ENCODE assay signal across 8 mouse cellular contexts in genomic region chr10:81385603-81386306, GRCm38 (mm10). TPM values are rescaled to one million over a fixed set of nuclear protein-coding genes. Genes with fewer than 3 reads are reported as not detected.
DNase-seq lines count a peak whose midpoint lies in the region; ATAC-seq lines count a peak whose summit lies in the region.

No protein-coding gene starts in this region.

- WGBS in hindbrain, embryonic 10.5 days, result 86% methylated on average over 22 of the region's 22 CpGs
- 84% methylated on average over 22 of the region's 22 CpGs for WGBS in hindbrain, embryonic 11.5 days
- WGBS in hindbrain, embryonic 12.5 days, result 81% methylated on average over 22 of the region's 22 CpGs
- WGBS in midbrain, embryonic 12.5 days, result 81% methylated on average over 22 of the region's 22 CpGs

- no peaks in the 10 kb centered on the region for H3K9me3 ChIP-seq in hindbrain, embryonic 10.5 days
- no peaks in the 10 kb centered on the region for H3K9me3 ChIP-seq in hindbrain, embryonic 11.5 days (ENCODE audit: control insufficient read depth, low read length)
- H3K9me3 ChIP-seq in hindbrain, embryonic 12.5 days (replicated peaks), result no peaks in the 10 kb centered on the region
- H3K9me3 ChIP-seq in midbrain, embryonic 12.5 days, result no peaks in the 10 kb centered on the region

- no peak for DNase-seq in hindbrain, embryonic 10.5 days (ENCODE audit: low spot score)
- DNase-seq in hindbrain, embryonic 11.5 days (ENCODE audit: low spot score), result no peak
- peak; percentile 67 for DNase-seq in R1 (ENCODE audit: low read depth, low spot score)
- no peak for DNase-seq in left cerebral cortex, postnatal 14 days (ENCODE audit: low spot score in 2 of 2)
- no peak for DNase-seq in kidney, postnatal 4 days
- DNase-seq in retina, postnatal 1 day, result no peak

- H3K4me1 ChIP-seq in hindbrain, embryonic 10.5 days (replicated peaks), result peaks cover 37% of the 10 kb centered on the region
- H3K4me1 ChIP-seq in hindbrain, embryonic 11.5 days (replicated peaks; ENCODE audit: control insufficient read depth, insufficient read depth, low read length), result peaks cover 8% of the 10 kb centered on the region; the same call in 1 of the 2 replicates
- peaks cover 15% of the 10 kb centered on the region for H3K4me1 ChIP-seq in hindbrain, embryonic 12.5 days
- H3K4me1 ChIP-seq in midbrain, embryonic 12.5 days, result peaks cover 24% of the 10 kb centered on the region

- H3K27ac ChIP-seq in hindbrain, embryonic 10.5 days, result no peak overlapping the region
- no peak overlapping the region for H3K27ac ChIP-seq in hindbrain, embryonic 11.5 days (ENCODE audit: low read depth, low read length)
- H3K27ac ChIP-seq in hindbrain, embryonic 12.5 days, result no peak overlapping the region
- no peak overlapping the region for H3K27ac ChIP-seq in midbrain, embryonic 12.5 days (replicated peaks)

- H3K4me2 ChIP-seq in hindbrain, embryonic 11.5 days (replicated peaks; ENCODE audit: low read depth, low read length), result no peak overlapping the region; the same call in 1 of the 2 replicates
- peak overlapping the region; percentile 87 for H3K4me2 ChIP-seq in hindbrain, embryonic 12.5 days (replicated peaks)
- peak overlapping the region; percentile 87 for H3K4me2 ChIP-seq in midbrain, embryonic 12.5 days (replicated peaks)

- H3K9ac ChIP-seq in hindbrain, embryonic 11.5 days (ENCODE audit: low read depth, low read length), result no peak overlapping the region
- H3K9ac ChIP-seq in hindbrain, embryonic 12.5 days, result peak overlapping the region; percentile 79; the same call in 1 of the 2 replicates
- peak overlapping the region; percentile 83; the same call in 1 of the 2 replicates for H3K9ac ChIP-seq in midbrain, embryonic 12.5 days (replicated peaks)

- ATAC-seq in hindbrain, embryonic 11.5 days (ENCODE audit: low FRiP score), result no peak
- no peak for ATAC-seq in hindbrain, embryonic 12.5 days (ENCODE audit: low FRiP score)
- ATAC-seq in midbrain, embryonic 12.5 days (ENCODE audit: low FRiP score, low read depth), result no peak

- H3K27me3 ChIP-seq in hindbrain, embryonic 10.5 days (ENCODE audit: insufficient read depth, poor library complexity, severe bottlenecking), result no peaks in the 10 kb centered on the region
- H3K27me3 ChIP-seq in hindbrain, embryonic 11.5 days (ENCODE audit: control insufficient read depth, insufficient read depth, low read length), result no peaks in the 10 kb centered on the region
- H3K27me3 ChIP-seq in hindbrain, embryonic 12.5 days, result no peaks in the 10 kb centered on the region
- H3K27me3 ChIP-seq in midbrain, embryonic 12.5 days, result no peaks in the 10 kb centered on the region

- peak overlapping the region; percentile 98 for H3K4me3 ChIP-seq in hindbrain, embryonic 10.5 days
- no peak overlapping the region; the same call in 1 of the 2 replicates for H3K4me3 ChIP-seq in hindbrain, embryonic 11.5 days (ENCODE audit: low read depth, low read length)
- peak overlapping the region; percentile 91; the same call in 1 of the 2 replicates for H3K4me3 ChIP-seq in hindbrain, embryonic 12.5 days
- H3K4me3 ChIP-seq in midbrain, embryonic 12.5 days, result peak overlapping the region; percentile 65

- peaks cover 44% of the 10 kb centered on the region for H3K36me3 ChIP-seq in hindbrain, embryonic 10.5 days
- H3K36me3 ChIP-seq in hindbrain, embryonic 11.5 days (ENCODE audit: control insufficient read depth, insufficient read depth, low read length), result peaks cover 4% of the 10 kb centered on the region; the same call in 1 of the 2 replicates
- H3K36me3 ChIP-seq in hindbrain, embryonic 12.5 days, result peaks cover 32% of the 10 kb centered on the region
- H3K36me3 ChIP-seq in midbrain, embryonic 12.5 days, result peaks cover 34% of the 10 kb centered on the region

- intact Hi-C loops in left cerebral cortex, postnatal 14 days (cut with DNase I), result no loop called here

RNA-seq across cellular contexts. Expression of gene Gm48551, which starts 1.5 kb away (rescaled TPM):
- polyA plus RNA-seq in hindbrain, embryonic 10.5 days (2016; fragmentation: Nextera tagmentation; extraction: Ambion mirVana), result 4.0 and 4.8 TPM in 2 replicates
- 2.2 and 3.2 TPM in 2 replicates for polyA plus RNA-seq in hindbrain, embryonic 11.5 days (2014; fragmentation: Nextera tagmentation; extraction: Ambion mirVana)
- polyA plus RNA-seq in hindbrain, embryonic 12.5 days (2016; fragmentation: Nextera tagmentation; extraction: Ambion mirVana), result 5.7 and 5.9 TPM in 2 replicates
- 4.2 and 5.5 TPM in 2 replicates for polyA plus RNA-seq in midbrain, embryonic 12.5 days (2016; fragmentation: Nextera tagmentation; extraction: Ambion mirVana)
- total RNA-seq in left cerebral cortex, postnatal 14 days (2021), result 1 to 10 TPM; 2.4 to 3.2 TPM

RNA-seq across cellular contexts. Expression of gene Dohh, which starts 1.5 kb away (rescaled TPM):
- polyA plus RNA-seq in hindbrain, embryonic 10.5 days (2016; fragmentation: Nextera tagmentation; extraction: Ambion mirVana), result 95.8 and 98.2 TPM in 2 replicates
- polyA plus RNA-seq in hindbrain, embryonic 11.5 days (2014; fragmentation: Nextera tagmentation; extraction: Ambion mirVana), result 44.8 and 52.6 TPM in 2 replicates
- 62.7 and 67.5 TPM in 2 replicates for polyA plus RNA-seq in hindbrain, embryonic 12.5 days (2016; fragmentation: Nextera tagmentation; extraction: Ambion mirVana)
- 63.5 and 67.2 TPM in 2 replicates for polyA plus RNA-seq in midbrain, embryonic 12.5 days (2016; fragmentation: Nextera tagmentation; extraction: Ambion mirVana)
- 10 to 100 TPM; 82.4 to 88.6 TPM for total RNA-seq in left cerebral cortex, postnatal 14 days (2021)

RNA-seq across cellular contexts. Expression of gene Gm48552, which starts 3.0 kb away (rescaled TPM):
- 1.0 and 2.5 TPM in 2 replicates for polyA plus RNA-seq in hindbrain, embryonic 10.5 days (2016; fragmentation: Nextera tagmentation; extraction: Ambion mirVana)
- 0.49 and 1.0 TPM in 2 replicates for polyA plus RNA-seq in hindbrain, embryonic 11.5 days (2014; fragmentation: Nextera tagmentation; extraction: Ambion mirVana)
- polyA plus RNA-seq in hindbrain, embryonic 12.5 days (2016; fragmentation: Nextera tagmentation; extraction: Ambion mirVana), result 1.1 and 2.4 TPM in 2 replicates
- 0.50 and 2.3 TPM in 2 replicates for polyA plus RNA-seq in midbrain, embryonic 12.5 days (2016; fragmentation: Nextera tagmentation; extraction: Ambion mirVana)
- total RNA-seq in left cerebral cortex, postnatal 14 days (2021), result 1 to 10 TPM; 2.8 to 4.7 TPM

RNA-seq across cellular contexts. Expression of gene Smim24, which starts 7.1 kb away (rescaled TPM):
- 2.7 and 3.0 TPM in 2 replicates for polyA plus RNA-seq in hindbrain, embryonic 10.5 days (2016; fragmentation: Nextera tagmentation; extraction: Ambion mirVana)
- 2.7 and 4.1 TPM in 2 replicates for polyA plus RNA-seq in hindbrain, embryonic 11.5 days (2014; fragmentation: Nextera tagmentation; extraction: Ambion mirVana)
- polyA plus RNA-seq in hindbrain, embryonic 12.5 days (2016; fragmentation: Nextera tagmentation; extraction: Ambion mirVana), result 1.9 and 2.7 TPM in 2 replicates
- 2.1 and 2.8 TPM in 2 replicates for polyA plus RNA-seq in midbrain, embryonic 12.5 days (2016; fragmentation: Nextera tagmentation; extraction: Ambion mirVana)
- total RNA-seq in left cerebral cortex, postnatal 14 days (2021), result 1 to 10 TPM; 1.8 to 1.9 TPM

RNA-seq across cellular contexts. Expression of gene Fzr1, which starts 7.4 kb away (rescaled TPM):
- polyA plus RNA-seq in hindbrain, embryonic 10.5 days (2016; fragmentation: Nextera tagmentation; extraction: Ambion mirVana), result 138 and 143 TPM in 2 replicates
- polyA plus RNA-seq in hindbrain, embryonic 11.5 days (2014; fragmentation: Nextera tagmentation; extraction: Ambion mirVana), result 83.0 and 92.1 TPM in 2 replicates
- polyA plus RNA-seq in hindbrain, embryonic 12.5 days (2016; fragmentation: Nextera tagmentation; extraction: Ambion mirVana), result 132 and 134 TPM in 2 replicates
- polyA plus RNA-seq in midbrain, embryonic 12.5 days (2016; fragmentation: Nextera tagmentation; extraction: Ambion mirVana), result 135 and 139 TPM in 2 replicates
- total RNA-seq in left cerebral cortex, postnatal 14 days (2021), result 10 to 100 TPM; 74.8 to 80.3 TPM
